Mouse (Mus musculus) T-cell, adult 2 months (primary cell): ENCODE results near the gene Zfp667.
A peak's percentile ranks its signal among the peaks of the same experiment; 100 is the strongest.
"Not testable (repeated sequence)": the region's sequence is repeated elsewhere in the genome, so short reads cannot be mapped to it uniquely, and the experiment has no call there.

Source experiments
- DNase-seq: peaks from one replicate; pipeline ENCODE4 v3.0.0; 2022; ENCODE audit warnings: low spot score

The Zfp667 gene

GRCm38 (mm10) chr7:6285842-6286705, at the start of gene Zfp667:
Gene Zfp667, plus strand, starts transcription at chr7:6286579.
- peak; percentile 96 for DNase-seq

DNA sequence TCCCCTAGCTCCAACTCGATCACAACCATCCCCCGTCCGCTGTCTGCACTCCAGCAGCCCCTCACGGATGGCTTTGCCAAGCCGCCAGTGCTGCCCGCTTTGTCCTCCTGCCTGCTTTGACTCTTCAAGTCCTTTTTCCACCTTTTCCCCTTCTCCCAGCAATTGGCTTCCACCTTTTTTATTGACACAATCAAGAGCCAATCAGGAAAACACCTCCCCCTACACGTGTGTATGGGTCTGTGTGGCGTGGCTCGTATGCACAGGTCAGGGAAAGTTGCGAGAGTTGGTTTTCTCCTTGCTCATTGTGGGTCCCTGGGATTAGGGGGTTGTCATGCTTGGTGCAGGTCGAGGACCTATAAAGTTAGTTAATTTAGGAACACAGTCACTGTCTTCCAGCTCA, 46.6 kb upstream of the Zfp667 start:
- DNase-seq = no peak

DNA sequence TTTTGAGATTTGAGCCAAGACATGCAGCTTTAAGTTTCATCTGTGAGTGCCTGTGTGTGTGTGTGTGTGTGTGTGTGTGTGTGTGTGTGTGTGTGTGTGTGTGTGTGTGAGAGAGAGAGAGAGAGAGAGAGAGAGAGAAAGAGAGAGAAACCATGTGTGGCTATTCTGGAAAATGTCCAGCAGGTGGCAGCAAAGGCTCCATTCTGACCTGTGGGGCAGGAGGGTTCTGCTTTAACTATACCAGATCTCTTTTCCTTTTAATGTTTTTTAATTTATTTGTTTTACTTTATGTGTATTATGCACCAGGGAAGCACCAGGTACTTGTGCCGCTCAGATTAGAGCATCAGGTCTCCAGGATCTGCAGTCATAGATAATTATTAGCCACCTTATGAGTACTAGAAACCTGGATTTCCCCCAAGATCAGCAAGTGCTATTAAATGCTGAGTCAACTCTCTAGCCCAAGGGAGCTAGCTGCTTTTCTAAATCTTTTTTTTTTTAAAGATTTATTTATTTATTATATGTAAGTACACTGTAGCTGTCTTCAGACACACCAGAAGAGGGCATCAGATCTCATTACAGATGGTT, 45.4 kb upstream of the Zfp667 start:
- DNase-seq = peak; percentile 51

DNA sequence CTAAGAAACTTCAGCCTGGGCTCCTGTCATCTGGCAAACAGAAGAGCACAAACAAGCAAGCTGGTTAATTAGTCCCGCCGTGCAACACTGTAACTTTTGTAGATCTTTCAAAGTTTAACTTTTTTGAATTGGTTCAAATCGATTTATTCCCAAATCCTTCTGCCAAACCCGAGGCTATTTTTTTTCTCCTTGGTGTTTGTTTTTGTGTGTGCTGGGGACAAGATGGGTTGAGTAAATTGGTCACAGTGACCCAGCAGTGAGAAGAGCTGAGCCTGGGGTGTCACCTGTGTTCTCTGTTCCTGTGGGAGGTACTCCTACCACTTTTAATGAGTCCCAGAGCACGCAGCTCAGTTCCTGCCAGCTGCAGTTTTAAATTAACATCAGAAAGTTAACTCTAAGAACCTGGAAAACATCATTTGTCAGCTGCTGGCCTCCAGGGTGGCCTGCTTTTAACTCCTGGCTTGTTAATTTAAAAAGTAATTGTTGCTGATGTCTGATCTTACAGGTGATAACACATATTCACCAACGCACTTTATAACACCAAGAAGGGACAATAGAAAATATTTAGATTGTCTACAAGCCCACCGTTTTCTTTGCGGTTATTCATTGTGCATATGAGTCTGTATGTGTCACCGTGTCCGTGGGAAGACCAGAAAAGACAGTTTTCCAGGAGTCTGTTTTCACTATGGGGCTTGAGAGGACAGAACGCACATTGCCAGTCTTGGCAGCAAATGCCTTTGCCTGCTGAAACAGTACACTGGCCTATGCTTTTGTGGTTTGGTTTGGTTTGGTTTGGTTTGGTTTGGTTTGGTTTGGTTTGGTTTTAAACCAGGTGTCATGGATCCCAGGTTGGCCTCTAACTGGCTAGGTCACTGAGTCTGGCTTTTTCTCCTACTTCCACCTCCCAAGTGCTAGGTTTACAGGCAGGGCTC, 41.8 kb upstream of the Zfp667 start:
- DNase-seq = no peak

GRCm38 (mm10) chr7:6252410-6252809, 34.0 kb upstream of the Zfp667 start, which contains the start of gene Epp13:
Gene Epp13, plus strand, starts transcription at chr7:6252710.
- no peak for DNase-seq

DNA sequence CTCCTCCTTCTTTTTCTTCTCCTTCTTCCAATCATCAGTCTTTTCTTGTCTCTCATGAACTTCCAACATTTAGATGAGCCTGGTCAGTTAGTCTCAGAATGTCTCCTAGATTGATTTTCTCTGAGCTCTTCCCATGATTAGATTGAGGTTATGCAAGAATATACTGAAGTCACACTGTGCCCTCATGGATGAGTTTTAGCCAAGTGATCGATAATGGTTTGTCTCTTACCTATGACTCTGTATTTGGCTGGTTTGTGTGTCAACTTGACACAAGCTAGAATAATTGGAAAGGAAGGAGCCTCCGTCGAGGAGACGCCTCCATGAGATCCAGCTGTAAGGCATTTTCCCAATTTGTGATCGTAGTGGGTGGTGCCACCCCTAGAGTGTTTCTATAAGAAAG, 31.9 kb upstream of the Zfp667 start:
- DNase-seq = no peak

DNA sequence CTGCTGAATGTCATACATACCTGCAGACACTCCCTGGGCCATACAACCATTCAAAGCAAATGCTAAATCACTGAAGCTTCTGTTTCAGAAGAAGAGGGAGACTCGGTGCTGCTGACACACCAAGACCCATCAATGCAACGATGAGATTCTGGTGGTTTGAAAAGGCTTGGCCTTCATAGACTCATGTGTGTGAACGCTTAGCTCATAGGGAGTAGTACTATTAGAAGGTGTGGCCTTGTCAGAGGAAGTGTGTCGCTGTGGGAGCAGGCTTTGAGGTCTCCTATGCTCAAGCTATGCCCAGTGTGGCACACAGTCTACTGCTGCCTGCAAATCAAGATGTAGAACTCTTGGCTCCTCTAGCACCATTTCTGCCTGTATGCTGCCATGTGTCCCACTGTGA, 29.0 kb upstream of the Zfp667 start:
- no peak for DNase-seq

- no peak for DNase-seq
These were observed 27.9 kb upstream of the Zfp667 start for GRCm38 (mm10) chr7:6258232-6259220.

GRCm38 (mm10) chr7:6260004-6260403, 26.4 kb upstream of the Zfp667 start:
- not testable (repeated sequence) for DNase-seq

- no peak for DNase-seq
These were observed 24.3 kb upstream of the Zfp667 start for GRCm38 (mm10) chr7:6262120-6262519.

DNA sequence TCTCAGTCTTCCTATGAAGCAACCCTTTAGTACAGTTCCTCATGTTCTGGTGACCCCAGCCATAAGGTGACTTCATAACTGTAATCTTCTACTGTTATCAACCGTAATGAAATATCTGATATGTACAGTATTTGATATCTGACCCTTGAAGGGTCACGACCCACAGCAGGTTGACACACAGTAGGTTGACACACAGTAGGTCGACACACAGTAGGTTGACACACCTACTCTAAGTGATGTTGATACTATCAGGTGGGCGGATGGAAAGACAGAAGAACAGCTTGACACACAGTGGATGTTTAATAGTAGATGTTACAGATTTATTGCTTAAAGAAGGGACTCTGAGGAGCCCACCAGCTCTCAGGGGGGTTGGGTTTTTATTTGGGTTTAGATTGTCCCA, 23.4 kb upstream of the Zfp667 start:
- DNase-seq = no peak

- DNase-seq = peak; percentile 46
These were observed 20.7 kb upstream of the Zfp667 start for GRCm38 (mm10) chr7:6265695-6266094.

- DNase-seq = no peak
These were observed 8.5 kb upstream of the Zfp667 start for GRCm38 (mm10) chr7:6277906-6278305.

DNA sequence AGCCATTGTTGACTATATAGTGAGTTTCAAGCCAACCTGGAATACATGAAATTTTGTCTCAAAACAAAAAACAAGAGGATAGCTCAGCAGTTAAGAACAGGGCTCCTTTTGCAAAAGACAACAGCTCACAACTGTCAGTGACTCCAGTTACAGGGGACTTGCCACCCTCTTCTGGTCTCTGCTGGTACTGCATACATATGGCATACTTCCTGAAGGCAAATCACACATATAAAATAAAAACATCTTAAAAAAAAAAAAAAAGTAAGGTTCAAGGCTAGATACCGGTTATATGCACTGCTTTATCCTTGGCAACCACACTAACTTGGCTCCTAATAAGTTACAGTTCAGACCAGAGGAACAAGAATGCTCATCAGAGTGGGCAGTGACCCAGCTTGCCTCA, 3.6 kb upstream of the Zfp667 start:
- DNase-seq = peak; percentile 82

DNA sequence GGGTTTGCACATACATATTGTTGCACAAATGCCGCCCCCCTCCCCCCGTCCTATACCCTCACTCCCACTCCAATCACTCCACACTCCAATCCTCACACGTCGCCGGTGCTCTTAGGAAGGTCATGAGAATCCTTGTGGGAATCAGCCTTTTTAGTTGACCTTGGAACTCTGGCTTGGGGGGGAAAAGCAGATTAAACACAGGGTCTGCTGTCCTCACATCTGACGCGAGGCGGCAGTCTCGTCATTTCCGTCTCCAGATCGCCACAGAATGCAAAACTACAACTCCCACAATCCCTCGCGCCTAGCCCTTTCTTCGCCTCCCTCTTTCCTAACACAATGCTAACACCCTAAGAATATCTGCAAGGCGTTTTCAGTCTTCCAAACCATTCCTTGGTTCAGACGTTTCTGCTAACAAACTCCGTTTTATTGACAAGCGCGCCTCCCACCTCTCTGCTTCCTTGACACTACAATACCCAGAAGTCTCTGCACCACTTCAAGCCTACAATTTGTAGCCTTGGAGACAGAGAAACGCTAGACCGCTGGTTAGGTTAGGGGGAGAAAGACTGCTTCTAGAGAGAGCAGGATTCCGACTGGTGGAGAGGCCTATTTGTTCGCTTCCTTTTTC, 2.8 kb upstream of the Zfp667 start:
- peak; percentile 74 for DNase-seq

DNA sequence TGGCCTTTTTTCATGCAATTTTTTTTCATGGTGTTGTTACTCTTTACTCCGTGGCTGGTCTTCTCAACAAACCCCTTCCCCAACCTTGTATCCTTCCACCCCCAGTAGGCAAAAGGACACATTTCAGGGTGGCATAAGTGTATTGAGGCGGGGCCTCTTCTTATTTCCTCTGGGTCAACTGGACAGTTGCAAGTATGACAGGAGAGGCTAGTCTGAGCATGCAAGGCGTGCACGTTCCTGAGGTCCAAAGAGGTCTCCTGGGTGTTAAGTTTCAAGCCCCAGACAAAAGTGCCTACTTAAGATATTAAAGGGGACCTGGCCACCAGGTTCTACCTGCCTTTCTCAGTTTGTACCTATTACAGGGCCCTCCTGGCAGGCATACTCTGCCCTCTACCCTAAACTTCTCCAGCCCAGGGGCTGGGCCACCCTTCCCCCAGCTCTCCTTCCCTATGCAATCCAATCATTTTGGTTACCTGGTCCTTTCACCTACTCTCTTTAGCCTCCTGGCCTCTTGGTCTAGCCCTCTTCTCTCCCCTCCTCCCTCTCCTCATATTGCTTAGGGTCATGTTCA, 1.9 kb upstream of the Zfp667 start:
- DNase-seq = no peak

DNA sequence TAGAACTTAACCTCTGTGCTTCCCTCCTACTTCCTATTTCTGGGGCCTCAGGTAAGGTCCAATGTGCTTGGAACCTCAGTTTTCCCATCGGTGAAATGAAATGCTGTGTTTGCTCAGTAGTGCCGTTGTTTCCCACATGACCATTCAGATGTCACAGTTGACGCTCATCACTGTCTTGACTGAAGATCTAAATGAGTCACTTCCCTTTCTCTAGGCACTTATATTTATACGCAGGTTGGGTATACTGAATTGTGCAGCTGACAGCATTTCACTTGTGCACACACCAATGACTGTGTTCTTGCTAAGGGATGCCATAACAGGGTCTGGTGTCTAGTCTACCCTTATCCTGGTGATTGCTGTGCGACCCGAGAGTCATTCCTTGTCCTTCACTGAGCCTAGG, 1.0 kb upstream of the Zfp667 start:
- no peak for DNase-seq

- no peak for DNase-seq
These were observed 647 bp downstream of the Zfp667 start for GRCm38 (mm10) chr7:6286921-6287531.

GRCm38 (mm10) chr7:6291121-6291520, 4.7 kb downstream of the Zfp667 start:
- DNase-seq = not testable (repeated sequence)

- not testable (repeated sequence) for DNase-seq
These were observed 14.4 kb downstream of the Zfp667 start for GRCm38 (mm10) chr7:6300796-6301195.
